Mouse (Mus musculus) liver, embryonic 12.5 days (tissue): ENCODE measurements around the gene Man1c1. TPM values are rescaled to one million over a fixed set of nuclear protein-coding genes. Genes with fewer than 3 reads are reported as not detected.

Source experiments
- ATAC-seq: fragments of 200-750 bp; cut with Nextera tagmentation; 2 replicates; pipeline ENCODE4 v1.8.0; 2017; ENCODE audit warnings: moderate number of reproducible peaks, mild to moderate bottlenecking, moderate library complexity
- H3K27ac ChIP-seq: fragments of 300-500 bp; sonication (generic); 2 replicates; pipeline ENCODE4 v1.5.1; 2016; ENCODE audit warnings: mild to moderate bottlenecking
- H3K27me3 ChIP-seq: fragments of 300-500 bp; sonication (generic); replicated peaks from 2 replicates; pipeline ENCODE4 v1.6.1; 2016; ENCODE audit warnings: mild to moderate bottlenecking, moderate library complexity
- H3K36me3 ChIP-seq: fragments of 300-500 bp; sonication (generic); 2 replicates; pipeline ENCODE4 v1.6.1; 2016; ENCODE audit warnings: mild to moderate bottlenecking, moderate library complexity
- H3K4me1 ChIP-seq: fragments of 300-500 bp; sonication (generic); 2 replicates; pipeline ENCODE4 v1.6.1; 2016
- H3K4me2 ChIP-seq: fragments of 300-500 bp; sonication (generic); 2 replicates; pipeline ENCODE4 v1.6.1; 2016; ENCODE audit warnings: mild to moderate bottlenecking, moderate library complexity
- H3K4me3 ChIP-seq: fragments of 300-500 bp; sonication (generic); 2 replicates; pipeline ENCODE4 v1.5.1; 2016; ENCODE audit warnings: mild to moderate bottlenecking, moderate library complexity
- H3K9ac ChIP-seq: fragments of 300-500 bp; sonication (generic); 2 replicates; pipeline ENCODE4 v1.6.1; 2016; ENCODE audit warnings: mild to moderate bottlenecking, moderate library complexity
- H3K9me3 ChIP-seq: fragments of 300-500 bp; sonication (generic); replicated peaks from 2 replicates; pipeline ENCODE4 v1.6.1; 2016; ENCODE audit warnings: mild to moderate bottlenecking, moderate library complexity
- WGBS: fragments of 180-500 bp; shearing (Covaris S2); methylation state at CpG from one replicate; pipeline ENCODE4 v1.1.7; 2016; ENCODE audit not compliant: insufficient replicate concordance; 5-methylcytosine and 5-hydroxymethylcytosine counted together
- polyA plus RNA-seq: library from polyadenylated mRNA; unstranded; fragments of >200 nt; fragmentation: Nextera tagmentation; extraction: Ambion mirVana; gene quantifications from 2 replicates; pipeline ENCODE4 v1.2.1, GENCODE M21; 2016

The Man1c1 gene
- polyA plus RNA-seq, 1 experiment from 2014 or later = 3.2 TPM

- WGBS = 73% methylated on average over 15 of the region's 15 CpGs
- Histone ChIP-seq H3K27ac (no peak overlapping the region), H3K27me3 (peaks cover 15% of the 10 kb centered on the region), H3K9ac (no peak overlapping the region), H3K4me2 (no peak overlapping the region), H3K9me3 (no peaks in the 10 kb centered on the region), H3K4me3 (no peak overlapping the region), H3K4me1 (peaks cover 20% of the 10 kb centered on the region), H3K36me3 (no peaks in the 10 kb centered on the region)
- ATAC-seq = no peak
Observed at GRCm38 (mm10) chr4:134580351-134581148, 123.5 kb downstream of the Man1c1 start.

- H3K9me3 ChIP-seq = no peaks in the 10 kb centered on the region
- peaks cover 20% of the 10 kb centered on the region for H3K4me1 ChIP-seq
- 19% methylated on average over 5 of the region's 5 CpGs for WGBS
- no peak overlapping the region for H3K4me3 ChIP-seq
- peak overlapping the region; percentile 12; the same call in 1 of the 2 replicates for H3K4me2 ChIP-seq
- H3K27ac ChIP-seq = no peak overlapping the region
- ATAC-seq = no peak
- no peak overlapping the region for H3K9ac ChIP-seq
- H3K36me3 ChIP-seq = peaks cover 4% of the 10 kb centered on the region; the same call in 1 of the 2 replicates
- H3K27me3 ChIP-seq = peaks cover 15% of the 10 kb centered on the region
Observed at GRCm38 (mm10) chr4:134579620-134580019, 124.5 kb downstream of the Man1c1 start.

GRCm38 (mm10) chr4:134579212-134579611, 124.9 kb downstream of the Man1c1 start:
- Histone ChIP-seq H3K27ac (no peak overlapping the region), H3K9me3 (no peaks in the 10 kb centered on the region), H3K4me1 (peaks cover 20% of the 10 kb centered on the region), H3K27me3 (peaks cover 15% of the 10 kb centered on the region), H3K4me3 (no peak overlapping the region), H3K36me3 (peaks cover 8% of the 10 kb centered on the region; the same call in 1 of the 2 replicates), H3K9ac (no peak overlapping the region), H3K4me2 (peak overlapping the region; percentile 12; the same call in 1 of the 2 replicates)
- ATAC-seq = no peak
- 18% methylated on average over 11 of the region's 11 CpGs for WGBS

- Histone ChIP-seq H3K36me3 (peaks cover 8% of the 10 kb centered on the region; the same call in 1 of the 2 replicates), H3K4me2 (no peak overlapping the region), H3K9ac (no peak overlapping the region), H3K27me3 (peaks cover 15% of the 10 kb centered on the region), H3K27ac (no peak overlapping the region), H3K9me3 (no peaks in the 10 kb centered on the region), H3K4me3 (no peak overlapping the region), H3K4me1 (peaks cover 20% of the 10 kb centered on the region)
- no peak for ATAC-seq
- 60% methylated on average over 5 of the region's 5 CpGs for WGBS
Observed at GRCm38 (mm10) chr4:134578407-134578806, 125.7 kb downstream of the Man1c1 start.

- no peak overlapping the region for H3K4me3 ChIP-seq
- peaks cover 20% of the 10 kb centered on the region for H3K4me1 ChIP-seq
- no peaks in the 10 kb centered on the region for H3K9me3 ChIP-seq
- peaks cover 15% of the 10 kb centered on the region for H3K27me3 ChIP-seq
- H3K4me2 ChIP-seq = no peak overlapping the region
- ATAC-seq = no peak
- WGBS = 72% methylated on average over 2 of the region's 2 CpGs
- no peak overlapping the region for H3K9ac ChIP-seq
- H3K27ac ChIP-seq = no peak overlapping the region
- peaks cover 8% of the 10 kb centered on the region; the same call in 1 of the 2 replicates for H3K36me3 ChIP-seq
Observed at GRCm38 (mm10) chr4:134577281-134577680, 126.8 kb downstream of the Man1c1 start.

GRCm38 (mm10) chr4:134575486-134575885, 128.6 kb downstream of the Man1c1 start:
- H3K4me3 ChIP-seq = no peak overlapping the region
- peaks cover 10% of the 10 kb centered on the region for H3K27me3 ChIP-seq
- H3K9me3 ChIP-seq = no peaks in the 10 kb centered on the region
- H3K27ac ChIP-seq = no peak overlapping the region
- peaks cover 20% of the 10 kb centered on the region for H3K4me1 ChIP-seq
- no peak overlapping the region for H3K4me2 ChIP-seq
- H3K36me3 ChIP-seq = peaks cover 8% of the 10 kb centered on the region; the same call in 1 of the 2 replicates
- 63% methylated on average over 11 of the region's 11 CpGs for WGBS
- no peak for ATAC-seq
- no peak overlapping the region for H3K9ac ChIP-seq

GRCm38 (mm10) chr4:134572449-134573300, 131.4 kb downstream of the Man1c1 start:
- Histone ChIP-seq H3K4me1 (no peaks in the 10 kb centered on the region), H3K9ac (no peak overlapping the region), H3K27me3 (0 out of 2 replicates have a peak, but pooled peaks cover 4% of the 10 kb centered on the region), H3K27ac (no peak overlapping the region), H3K4me2 (no peak overlapping the region), H3K36me3 (peaks cover 12% of the 10 kb centered on the region; the same call in 1 of the 2 replicates), H3K4me3 (no peak overlapping the region), H3K9me3 (no peaks in the 10 kb centered on the region)
- 79% methylated on average over 24 of the region's 24 CpGs for WGBS
- no peak for ATAC-seq

GRCm38 (mm10) chr4:134570704-134571451, 133.2 kb downstream of the Man1c1 start:
- 65% methylated on average over 14 of the region's 14 CpGs for WGBS
- no peaks in the 10 kb centered on the region for H3K9me3 ChIP-seq
- no peaks in the 10 kb centered on the region for H3K4me1 ChIP-seq
- ATAC-seq = no peak
- H3K4me2 ChIP-seq = no peak overlapping the region
- H3K27me3 ChIP-seq = no peaks in the 10 kb centered on the region
- peaks cover 14% of the 10 kb centered on the region; the same call in 1 of the 2 replicates for H3K36me3 ChIP-seq
- H3K4me3 ChIP-seq = no peak overlapping the region
- no peak overlapping the region for H3K27ac ChIP-seq
- H3K9ac ChIP-seq = no peak overlapping the region

GRCm38 (mm10) chr4:134569831-134570230, 134.3 kb downstream of the Man1c1 start:
- no peak overlapping the region for H3K4me2 ChIP-seq
- 65% methylated on average over 8 of the region's 8 CpGs for WGBS
- no peak overlapping the region for H3K27ac ChIP-seq
- no peaks in the 10 kb centered on the region for H3K4me1 ChIP-seq
- no peak overlapping the region for H3K9ac ChIP-seq
- H3K36me3 ChIP-seq = peaks cover 23% of the 10 kb centered on the region; the same call in 1 of the 2 replicates
- 0 out of 2 replicates have a peak, but pooled peaks cover 4% of the 10 kb centered on the region for H3K9me3 ChIP-seq
- no peak overlapping the region for H3K4me3 ChIP-seq
- no peak for ATAC-seq
- no peaks in the 10 kb centered on the region for H3K27me3 ChIP-seq

GRCm38 (mm10) chr4:134569205-134569604, 134.9 kb downstream of the Man1c1 start:
- Histone ChIP-seq H3K9ac (no peak overlapping the region), H3K4me2 (no peak overlapping the region), H3K4me3 (no peak overlapping the region), H3K9me3 (0 out of 2 replicates have a peak, but pooled peaks cover 4% of the 10 kb centered on the region), H3K4me1 (0 out of 2 replicates have a peak, but pooled peaks cover 2% of the 10 kb centered on the region), H3K27ac (no peak overlapping the region), H3K36me3 (peaks cover 23% of the 10 kb centered on the region), H3K27me3 (no peaks in the 10 kb centered on the region)
- ATAC-seq = no peak
- 61% methylated on average over 6 of the region's 6 CpGs for WGBS
